Mouse (Mus musculus): ENCODE measurements around the gene Glycam1. TPM values are rescaled to one million over a fixed set of nuclear protein-coding genes. Genes with fewer than 3 reads are reported as not detected.

Glycam1 gene
- total and polyA plus RNA-seq, 3 experiments = not detected

GRCm38 (mm10) chr15:103537011-103537821, 27.7 kb downstream of the Glycam1 start:
- Histone ChIP-seq H3K27ac (ENCODE audit: control insufficient read depth, low read depth, low read length) (no peak overlapping the region), H3K79me2 (ENCODE audit: control insufficient read depth, insufficient read depth, low read length, poor library complexity) (no peaks in the 10 kb centered on the region), H3K4me3 (ENCODE audit: control insufficient read depth in 1 of 2, insufficient read depth in 1 of 2, low read depth in 2 of 2, low read length in 2 of 2) (no peak overlapping the region), H3K4me1 (ENCODE audit: control insufficient read depth in 1 of 2, insufficient read depth in 2 of 2, low read length in 2 of 2) (no peaks in the 10 kb centered on the region), H3K9me3 (replicated peaks; ENCODE audit: insufficient read depth, low read length) (no peaks in the 10 kb centered on the region), H3K36me3 (ENCODE audit: control insufficient read depth in 1 of 2, insufficient read depth in 2 of 2, low read length in 2 of 2) (no peaks in the 10 kb centered on the region), H3K27me3 (ENCODE audit: control insufficient read depth in 1 of 2, insufficient read depth in 2 of 2, low read length in 2 of 2) (no peaks in the 10 kb centered on the region), H3K9ac (ENCODE audit: control insufficient read depth, low read depth, low read length, poor library complexity, severe bottlenecking) (no peak overlapping the region)
- no peak for DNase-seq (ENCODE audit: low read depth, low spot score)
- TF ChIP-seq MXI1 (IDR thresholded peaks at IDR 0.05; ENCODE audit: low read depth, low read length) (no peak), ZKSCAN1 (IDR thresholded peaks at IDR 0.05; ENCODE audit: low read depth, low read length) (no peak), JUND (IDR thresholded peaks at IDR 0.05; ENCODE audit: low read depth, low read length) (no peak), POLR2AphosphoS2 (IDR thresholded peaks at IDR 0.05; ENCODE audit: low read length) (no peak), POLR2A (IDR thresholded peaks at IDR 0.05; ENCODE audit: control insufficient read depth in 1 of 2, insufficient read depth in 1 of 2, low read depth in 1 of 2, low read length in 2 of 2, poor library complexity in 1 of 2) (no peak), TBP (IDR thresholded peaks at IDR 0.05; ENCODE audit: low read depth, low read length) (no peak), TAL1 (IDR thresholded peaks at IDR 0.05; ENCODE audit: low read length) (no peak), ZNF384 (IDR thresholded peaks at IDR 0.05; ENCODE audit: low read depth, low read length) (no peak), SIN3A (IDR thresholded peaks at IDR 0.05; ENCODE audit: low read length) (no peak), MAZ (IDR thresholded peaks at IDR 0.05; ENCODE audit: low read depth, low read length) (no peak), HCFC1 (IDR thresholded peaks at IDR 0.05; ENCODE audit: low read depth, low read length) (no peak), POLR2AphosphoS5 (IDR thresholded peaks at IDR 0.05; ENCODE audit: borderline replicate concordance, low read depth, low read length) (no peak), USF2 (IDR thresholded peaks at IDR 0.05; ENCODE audit: borderline replicate concordance in 1 of 2, insufficient read depth in 1 of 2, low read depth in 1 of 2, low read length in 2 of 2) (no peak), KAT2A (conservative IDR thresholded peaks at IDR 0.05; ENCODE audit: low read depth, low read length) (no peak), MEF2A (IDR thresholded peaks at IDR 0.05; ENCODE audit: extremely low read depth, insufficient replicate concordance, low read depth, low read length, poor library complexity, severe bottlenecking) (no peak), UBTF (IDR thresholded peaks at IDR 0.05; ENCODE audit: borderline replicate concordance, insufficient read depth, low read depth, low read length) (no peak), ZMIZ1 (IDR thresholded peaks at IDR 0.05; ENCODE audit: low read depth, low read length) (no peak), SMC3 (IDR thresholded peaks at IDR 0.05; ENCODE audit: low read depth, low read length) (no peak), RCOR1 (IDR thresholded peaks at IDR 0.05; ENCODE audit: low read depth, low read length) (no peak)

DNA sequence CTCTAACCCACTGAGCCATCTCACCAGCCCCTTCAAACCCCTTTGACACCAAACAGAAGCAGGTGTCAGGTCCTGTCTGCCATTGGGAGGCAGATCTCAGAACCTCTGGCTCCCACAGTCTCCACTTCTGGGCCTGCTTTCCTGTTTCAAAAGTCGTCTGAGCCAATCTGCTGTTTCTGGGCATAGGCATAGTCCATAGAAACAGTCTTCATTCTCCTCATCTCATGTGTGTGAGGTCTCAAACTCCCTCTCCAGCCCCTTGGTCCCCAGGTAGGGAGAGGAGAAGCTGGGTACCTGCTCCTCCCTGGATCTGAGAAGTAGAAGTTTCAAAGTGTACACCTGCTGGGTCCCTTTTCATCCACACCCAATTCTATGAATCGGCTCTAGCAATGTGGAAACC, 28.4 kb downstream of the Glycam1 start:
- Histone ChIP-seq H3K9me3 (replicated peaks; ENCODE audit: insufficient read depth, low read length) (no peaks in the 10 kb centered on the region), H3K4me3 (ENCODE audit: control insufficient read depth in 1 of 2, insufficient read depth in 1 of 2, low read depth in 2 of 2, low read length in 2 of 2) (no peak overlapping the region), H3K4me1 (ENCODE audit: control insufficient read depth in 1 of 2, insufficient read depth in 2 of 2, low read length in 2 of 2) (no peaks in the 10 kb centered on the region), H3K9ac (ENCODE audit: control insufficient read depth, low read depth, low read length, poor library complexity, severe bottlenecking) (no peak overlapping the region), H3K27me3 (ENCODE audit: control insufficient read depth in 1 of 2, insufficient read depth in 2 of 2, low read length in 2 of 2) (no peaks in the 10 kb centered on the region), H3K36me3 (ENCODE audit: control insufficient read depth in 1 of 2, insufficient read depth in 2 of 2, low read length in 2 of 2) (no peaks in the 10 kb centered on the region), H3K27ac (ENCODE audit: control insufficient read depth, low read depth, low read length) (no peak overlapping the region), H3K79me2 (ENCODE audit: control insufficient read depth, insufficient read depth, low read length, poor library complexity) (no peaks in the 10 kb centered on the region)
- TF ChIP-seq RCOR1 (IDR thresholded peaks at IDR 0.05; ENCODE audit: low read depth, low read length) = no peak
- DNase-seq (ENCODE audit: low read depth, low spot score) = no peak

Measured in MEL (cell line).